Mouse (Mus musculus) embryonic facial prominence, embryonic 14.5 days (tissue): ENCODE measurements around the gene Tmem266. TPM values are rescaled to one million over a fixed set of nuclear protein-coding genes. Genes with fewer than 3 reads are reported as not detected.

Experiments used
- ATAC-seq: fragments of 200-750 bp; cut with Nextera tagmentation; 2 replicates; pipeline ENCODE4 v1.8.0; 2017; ENCODE audit warnings: low read depth, moderate number of reproducible peaks, moderate TSS enrichment
- DNase-seq: peaks from one replicate; pipeline ENCODE4 v3.0.0-alpha.2; 2015; ENCODE audit warnings: low spot score
- H3K27ac ChIP-seq: fragments of 300-500 bp; sonication (generic); replicated peaks from 2 replicates; pipeline ENCODE4 v1.5.1; 2014; ENCODE audit warnings: low read depth, mild to moderate bottlenecking, low read length, moderate library complexity
- H3K27me3 ChIP-seq: fragments of 300-500 bp; sonication (generic); replicated peaks from 2 replicates; pipeline ENCODE4 v1.6.1; 2014; ENCODE audit warnings: low read length; ENCODE audit not compliant: control insufficient read depth, insufficient read depth
- H3K36me3 ChIP-seq: fragments of 300-500 bp; sonication (generic); 2 replicates; pipeline ENCODE4 v1.6.1; 2014; ENCODE audit warnings: low read length, mixed read lengths; ENCODE audit not compliant: control insufficient read depth, insufficient read depth
- H3K4me1 ChIP-seq: fragments of 300-500 bp; sonication (generic); 2 replicates; pipeline ENCODE4 v1.6.1; 2014; ENCODE audit warnings: antibody characterized with exemption, low read length; ENCODE audit not compliant: control insufficient read depth, insufficient read depth
- H3K4me2 ChIP-seq: fragments of 300-500 bp; sonication (generic); 2 replicates; pipeline ENCODE4 v1.6.1; 2014; ENCODE audit warnings: low read depth, mild to moderate bottlenecking, low read length, moderate library complexity, mixed read lengths
- H3K4me3 ChIP-seq: fragments of 300-500 bp; sonication (generic); 2 replicates; pipeline ENCODE4 v1.5.1; 2014; ENCODE audit warnings: low read depth, mild to moderate bottlenecking, low read length
- H3K9ac ChIP-seq: fragments of 300-500 bp; sonication (generic); 2 replicates; pipeline ENCODE4 v1.6.1; 2014; ENCODE audit warnings: low read depth, mild to moderate bottlenecking, low read length, moderate library complexity, mixed read lengths
- H3K9me3 ChIP-seq: fragments of 300-500 bp; sonication (generic); 2 replicates; pipeline ENCODE4 v1.6.1; 2016; ENCODE audit warnings: low read length; ENCODE audit not compliant: control insufficient read depth
- WGBS: fragments of 180-500 bp; shearing (Covaris S2); extraction: QIAGEN DNeasy Blood & Tissue Kit; methylation state at CpG from one replicate; pipeline ENCODE4 v1.1.7; 2014; 5-methylcytosine and 5-hydroxymethylcytosine counted together
- polyA plus RNA-seq: library from polyadenylated mRNA; unstranded; fragments of >200 nt; fragmentation: Nextera tagmentation; extraction: Ambion mirVana; gene quantifications from 2 replicates; pipeline ENCODE4 v1.2.1, GENCODE M21; 2014

The Tmem266 gene
- polyA plus RNA-seq, 1 experiment from 2014 or later, result 0.38 TPM

- H3K4me2 ChIP-seq, result no peak overlapping the region
- no peak overlapping the region for H3K9ac ChIP-seq
- H3K9me3 ChIP-seq, result 0 out of 2 replicates have a peak, but pooled peaks cover 8% of the 10 kb centered on the region
- ATAC-seq, result no peak
- no peak overlapping the region for H3K27ac ChIP-seq
- 90% methylated on average over 3 of the region's 3 CpGs for WGBS
- no peaks in the 10 kb centered on the region for H3K36me3 ChIP-seq
- no peaks in the 10 kb centered on the region for H3K27me3 ChIP-seq
- no peak for DNase-seq
- no peak overlapping the region for H3K4me3 ChIP-seq
- H3K4me1 ChIP-seq, result no peaks in the 10 kb centered on the region
These were observed 95.1 kb downstream of the Tmem266 start for GRCm38 (mm10) chr9:55421786-55422185.

GRCm38 (mm10) chr9:55423451-55424424 lies 97.0 kb downstream of the Tmem266 start:
- H3K4me2 ChIP-seq, result no peak overlapping the region
- no peak overlapping the region for H3K9ac ChIP-seq
- 75% methylated on average over 14 of the region's 14 CpGs for WGBS
- no peaks in the 10 kb centered on the region for H3K4me1 ChIP-seq
- H3K36me3 ChIP-seq, result no peaks in the 10 kb centered on the region
- no peak overlapping the region for H3K4me3 ChIP-seq
- ATAC-seq, result no peak
- 0 out of 2 replicates have a peak, but pooled peaks cover 8% of the 10 kb centered on the region for H3K9me3 ChIP-seq
- no peaks in the 10 kb centered on the region for H3K27me3 ChIP-seq
- no peak for DNase-seq
- H3K27ac ChIP-seq, result no peak overlapping the region

GRCm38 (mm10) chr9:55425271-55425810 lies 98.6 kb downstream of the Tmem266 start:
- Histone ChIP-seq H3K36me3 (no peaks in the 10 kb centered on the region), H3K4me1 (0 out of 2 replicates have a peak, but pooled peaks cover 4% of the 10 kb centered on the region), H3K9me3 (0 out of 2 replicates have a peak, but pooled peaks cover 8% of the 10 kb centered on the region), H3K27me3 (no peaks in the 10 kb centered on the region), H3K27ac (no peak overlapping the region), H3K4me3 (no peak overlapping the region), H3K9ac (0 out of 2 replicates have a peak overlapping the region, but pooled peaks have one; percentile 14), H3K4me2 (no peak overlapping the region)
- 31% methylated on average over 7 of the region's 7 CpGs for WGBS
- ATAC-seq, result no peak
- DNase-seq, result no peak

GRCm38 (mm10) chr9:55429242-55429975 lies 102.7 kb downstream of the Tmem266 start:
- 32% methylated on average over 12 of the region's 12 CpGs for WGBS
- DNase-seq (peak; percentile 85), ATAC-seq (peak; percentile 78)
- Histone ChIP-seq H3K4me2 (peak overlapping the region; percentile 43; the same call in 1 of the 2 replicates), H3K27me3 (no peaks in the 10 kb centered on the region), H3K27ac (no peak overlapping the region), H3K36me3 (no peaks in the 10 kb centered on the region), H3K4me1 (0 out of 2 replicates have a peak, but pooled peaks cover 6% of the 10 kb centered on the region), H3K4me3 (no peak overlapping the region), H3K9me3 (no peaks in the 10 kb centered on the region), H3K9ac (0 out of 2 replicates have a peak overlapping the region, but pooled peaks have one; percentile 35)

GRCm38 (mm10) chr9:55430133-55430532 lies 103.4 kb downstream of the Tmem266 start:
- Histone ChIP-seq H3K36me3 (no peaks in the 10 kb centered on the region), H3K27me3 (no peaks in the 10 kb centered on the region), H3K4me2 (peak overlapping the region; percentile 43), H3K9me3 (no peaks in the 10 kb centered on the region), H3K9ac (0 out of 2 replicates have a peak overlapping the region, but pooled peaks have one; percentile 35), H3K4me3 (0 out of 2 replicates have a peak overlapping the region, but pooled peaks have one; percentile 7), H3K4me1 (0 out of 2 replicates have a peak, but pooled peaks cover 6% of the 10 kb centered on the region), H3K27ac (no peak overlapping the region)
- ATAC-seq (peak; percentile 60), DNase-seq (peak; percentile 70)
- WGBS, result 19% methylated on average over 20 of the region's 20 CpGs

- H3K27me3 ChIP-seq, result no peaks in the 10 kb centered on the region
- no peak overlapping the region for H3K4me3 ChIP-seq
- no peak overlapping the region for H3K9ac ChIP-seq
- ATAC-seq (no peak), DNase-seq (no peak)
- 73% methylated on average over 14 of the region's 14 CpGs for WGBS
- no peak overlapping the region for H3K4me2 ChIP-seq
- H3K4me1 ChIP-seq, result 0 out of 2 replicates have a peak, but pooled peaks cover 6% of the 10 kb centered on the region
- H3K27ac ChIP-seq, result no peak overlapping the region
- no peaks in the 10 kb centered on the region for H3K36me3 ChIP-seq
- H3K9me3 ChIP-seq, result no peaks in the 10 kb centered on the region
These were observed 105.9 kb downstream of the Tmem266 start for GRCm38 (mm10) chr9:55432306-55433289.

- H3K4me2 ChIP-seq, result no peak overlapping the region
- no peaks in the 10 kb centered on the region for H3K27me3 ChIP-seq
- H3K9me3 ChIP-seq, result no peaks in the 10 kb centered on the region
- no peak overlapping the region for H3K27ac ChIP-seq
- no peaks in the 10 kb centered on the region for H3K36me3 ChIP-seq
- ATAC-seq (no peak), DNase-seq (no peak)
- H3K4me3 ChIP-seq, result no peak overlapping the region
- 0 out of 2 replicates have a peak, but pooled peaks cover 6% of the 10 kb centered on the region for H3K4me1 ChIP-seq
- 82% methylated on average over 5 of the region's 5 CpGs for WGBS
- no peak overlapping the region for H3K9ac ChIP-seq
These were observed 107.2 kb downstream of the Tmem266 start for GRCm38 (mm10) chr9:55433875-55434274.
